Mouse (Mus musculus) urinary bladder, adult 18-20 months (tissue): ENCODE results near the gene Mettl23.
A peak's percentile ranks its signal among the peaks of the same experiment; 100 is the strongest.
"Not testable (repeated sequence)": the region's sequence is repeated elsewhere in the genome, so short reads cannot be mapped to it uniquely, and the experiment has no call there.

ENCODE experiments used
- DNase-seq, 2 experiments: peaks; one replicate each; pipeline ENCODE4 v3.0.0; 2022; ENCODE audit warnings: low spot score in 2 of 2, mixed read lengths in 2 of 2

Mettl23 gene

GRCm38 (mm10) chr11:116881440-116881839, 38.4 kb downstream of the Mettl23 start:
- no peak for DNase-seq

- no peak for DNase-seq
Measured at GRCm38 (mm10) chr11:116882446-116882845, 39.4 kb downstream of the Mettl23 start.

GRCm38 (mm10) chr11:116884061-116884460, 41.0 kb downstream of the Mettl23 start:
- no peak for DNase-seq

DNA sequence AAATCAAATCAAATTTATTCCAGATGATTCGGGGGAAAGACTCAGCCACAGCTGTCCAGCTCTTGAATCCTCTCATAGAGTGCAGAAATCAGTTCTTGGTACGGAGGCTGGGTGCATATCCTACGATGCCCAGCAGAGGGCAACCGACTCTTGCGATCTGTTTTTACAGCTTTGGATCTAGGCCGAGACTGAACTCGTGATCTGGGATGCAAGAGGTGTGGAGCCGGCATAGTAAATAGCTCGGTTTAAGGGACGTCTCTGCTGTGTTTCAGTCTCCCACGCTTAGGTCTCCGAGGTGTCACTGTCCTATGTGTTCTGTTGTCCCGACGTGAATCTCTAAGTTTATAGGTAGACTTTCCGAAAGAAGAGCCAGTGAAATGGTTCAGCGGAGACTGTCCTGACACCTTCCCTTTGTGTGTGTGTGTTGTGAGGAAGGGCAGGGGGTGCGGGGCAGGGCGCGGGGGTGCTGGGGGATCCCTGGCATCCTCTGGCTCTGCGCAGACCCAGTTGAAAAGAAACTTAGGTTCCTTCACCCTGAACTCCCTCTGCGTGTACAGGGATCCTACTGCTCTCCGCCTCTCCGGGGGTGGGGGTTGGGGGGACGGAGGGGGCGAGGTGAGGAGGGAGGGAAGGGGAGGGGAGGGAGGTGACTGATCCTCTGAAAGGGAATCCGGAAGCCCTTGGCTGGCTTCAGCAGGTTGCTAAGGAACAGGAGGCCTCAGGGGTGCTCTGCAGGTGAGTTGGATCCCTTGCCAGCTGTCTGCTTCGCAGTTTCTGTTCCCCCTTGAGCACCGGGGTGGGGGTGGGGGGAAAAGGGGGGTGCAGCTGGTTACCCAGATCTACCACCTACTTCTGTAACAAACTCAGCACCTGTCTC, 42.4 kb downstream of the Mettl23 start:
- DNase-seq = peak; percentile 53 to 62

GRCm38 (mm10) chr11:116887136-116887535, 44.1 kb downstream of the Mettl23 start:
- no peak for DNase-seq

- no peak for DNase-seq
Measured at GRCm38 (mm10) chr11:116893532-116894442, 50.7 kb downstream of the Mettl23 start.

DNA sequence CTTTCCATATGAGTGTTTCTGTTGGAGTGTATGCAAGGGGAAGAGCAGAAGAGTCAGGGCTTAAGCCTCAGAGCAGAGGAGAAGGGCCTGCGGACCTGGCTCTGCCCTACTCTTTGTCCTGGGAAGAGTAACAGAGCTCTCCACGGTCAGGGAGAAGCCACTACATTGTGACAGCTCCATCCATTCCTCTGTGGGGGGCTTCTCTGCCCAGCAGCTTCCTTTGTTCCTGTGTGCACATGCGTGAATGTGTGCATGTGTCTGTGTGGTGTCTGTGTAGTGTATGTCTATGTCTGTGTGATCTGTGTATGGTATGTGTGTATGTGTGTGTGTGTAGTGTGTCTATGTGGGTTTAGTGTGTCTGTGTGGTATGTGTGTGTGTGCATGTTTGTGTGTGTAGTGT, 52.3 kb downstream of the Mettl23 start:
- DNase-seq = no peak

GRCm38 (mm10) chr11:116899247-116899646, 56.2 kb downstream of the Mettl23 start:
- DNase-seq = no peak

GRCm38 (mm10) chr11:116902588-116902987, 59.5 kb downstream of the Mettl23 start:
- not testable (repeated sequence) for DNase-seq
